Mouse (Mus musculus): ENCODE data around the gene Spata32.
"Not testable (repeated sequence)": the region's sequence is repeated elsewhere in the genome, so short reads cannot be mapped to it uniquely, and the experiment has no call there.

Gene Spata32

DNA sequence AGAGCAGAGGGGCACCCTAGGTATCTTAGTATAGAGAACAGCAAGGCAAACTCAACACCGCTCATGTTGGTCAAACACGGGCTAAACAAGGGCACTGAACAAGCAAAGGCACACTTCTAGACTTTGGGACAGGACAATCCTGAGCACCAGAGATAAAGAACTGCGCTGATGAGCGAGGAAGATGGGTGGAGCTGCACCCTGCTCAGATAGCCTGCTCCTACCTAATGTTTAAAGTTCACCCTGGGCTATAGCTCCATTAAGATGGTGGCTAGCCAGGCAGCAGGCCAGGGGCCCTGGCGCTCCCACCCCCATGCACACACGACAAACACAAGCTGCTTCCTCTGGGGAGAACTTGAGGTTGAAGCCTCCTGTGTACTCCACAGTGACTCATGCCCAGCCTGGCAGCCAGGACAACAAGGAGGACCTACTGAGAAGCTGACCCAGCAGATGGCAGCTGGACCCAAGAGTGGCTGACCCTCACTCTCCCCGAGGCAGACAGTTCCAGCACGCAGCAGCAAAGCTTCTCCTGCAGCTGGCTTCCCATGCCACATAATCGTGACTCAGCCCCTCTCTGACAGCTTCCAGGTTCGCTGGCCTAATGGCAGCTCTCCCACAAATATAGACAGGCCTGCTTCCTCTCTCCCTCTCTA is 28.0 kb upstream of the Spata32 start:
- DNase-seq, result peak in 1 of 2 experiments; percentile 49

DNA sequence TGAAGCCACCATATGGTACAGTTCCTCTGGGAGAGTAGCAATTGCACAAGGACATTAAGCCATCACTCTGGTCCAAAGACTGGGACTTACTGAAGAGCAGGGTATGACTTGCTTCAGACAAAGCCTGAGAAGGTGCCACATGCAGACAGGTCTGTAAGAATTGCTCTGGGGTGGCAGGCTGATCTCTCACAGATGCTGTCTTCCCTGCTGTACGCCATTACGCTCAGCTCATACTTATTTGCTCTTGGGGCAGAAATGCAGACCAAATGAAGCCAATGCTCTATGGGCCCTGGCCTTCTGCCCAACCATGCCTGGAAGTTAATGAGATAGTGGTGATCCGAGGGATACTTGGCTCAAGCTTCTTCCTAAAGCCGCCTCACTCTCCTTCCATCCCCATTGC is 26.6 kb upstream of the Spata32 start:
- no peak for DNase-seq

DNA sequence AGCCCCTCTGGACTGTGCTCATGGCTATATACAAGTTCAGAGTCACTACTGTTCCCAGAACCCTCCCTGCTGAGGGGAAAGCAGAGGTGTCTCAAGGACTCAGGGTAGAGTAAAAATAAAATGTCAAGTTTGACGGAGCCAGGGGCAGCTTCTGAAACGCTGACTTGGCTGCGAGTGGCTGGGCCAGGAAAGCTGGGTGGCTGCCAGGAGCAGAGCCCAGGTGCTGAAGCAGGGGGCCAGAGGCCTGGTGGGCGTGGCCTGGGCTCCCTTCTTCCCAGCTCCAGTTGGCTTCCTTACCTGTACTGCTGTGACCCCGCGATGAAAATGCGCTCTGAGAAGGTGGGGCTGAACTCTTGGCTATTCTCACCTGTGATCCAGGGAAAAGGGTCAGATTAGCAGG is 22.5 kb upstream of the Spata32 start:
- DNase-seq, result peak; percentile 53 to 72

DNA sequence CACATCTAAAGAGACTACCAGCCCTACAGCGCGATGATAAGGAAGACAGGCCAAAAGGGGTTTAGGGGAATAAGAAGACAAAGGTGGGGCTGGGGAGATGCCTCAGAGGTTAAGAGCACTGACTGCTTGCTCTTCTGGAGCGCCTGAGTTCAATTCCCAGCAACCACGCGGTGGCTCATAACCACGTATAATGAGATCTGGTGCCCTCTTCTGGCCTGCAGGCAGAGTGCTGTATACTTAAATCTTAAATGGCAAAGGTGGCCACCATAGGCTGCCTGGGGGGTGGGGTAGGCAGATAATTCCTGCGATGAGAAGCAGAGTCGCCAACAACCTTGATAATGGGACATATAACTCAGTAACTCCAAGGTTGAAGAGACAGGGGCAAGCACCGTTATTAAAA is 19.5 kb upstream of the Spata32 start:
- no peak for DNase-seq

DNA sequence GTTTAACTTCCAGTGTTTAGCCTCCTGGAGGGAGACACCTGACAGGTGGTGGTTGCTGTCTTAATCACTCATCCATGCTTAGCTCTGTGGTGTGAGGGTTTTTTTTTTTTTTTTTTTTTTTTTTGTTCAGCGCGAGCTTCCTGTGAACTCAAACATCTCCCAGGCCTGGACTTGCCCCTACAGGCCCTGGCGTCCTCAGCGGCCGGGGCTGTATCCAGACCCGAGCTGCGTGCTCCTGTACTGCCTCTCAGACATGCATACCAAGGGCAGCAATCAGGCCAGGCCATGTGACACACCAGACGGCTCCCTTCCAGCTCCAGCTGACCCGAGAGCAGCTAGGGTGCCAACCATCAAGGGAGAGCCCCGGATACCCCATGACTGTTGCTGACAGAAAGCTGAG is 18.7 kb upstream of the Spata32 start:
- DNase-seq, result no peak

DNA sequence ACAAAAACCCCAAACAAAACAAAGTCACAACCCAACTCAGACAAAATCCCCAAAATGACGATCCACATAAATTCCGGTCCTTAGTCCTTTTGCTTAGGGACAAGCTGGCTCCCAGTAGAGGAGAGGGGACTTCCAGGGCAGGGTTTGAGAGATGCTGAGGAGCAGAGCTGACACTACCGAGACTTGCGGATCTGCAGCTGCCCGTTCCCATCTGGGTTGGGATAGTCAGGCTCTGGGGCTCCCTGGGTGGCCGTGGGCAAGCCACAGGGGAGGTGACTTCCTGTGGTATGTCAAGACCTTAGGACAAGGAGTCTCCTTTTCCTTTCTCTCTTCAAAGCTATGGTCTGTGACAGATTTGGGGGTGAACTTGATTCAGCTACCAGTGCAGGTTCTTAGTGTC is 18.2 kb upstream of the Spata32 start:
- no peak for DNase-seq

DNA sequence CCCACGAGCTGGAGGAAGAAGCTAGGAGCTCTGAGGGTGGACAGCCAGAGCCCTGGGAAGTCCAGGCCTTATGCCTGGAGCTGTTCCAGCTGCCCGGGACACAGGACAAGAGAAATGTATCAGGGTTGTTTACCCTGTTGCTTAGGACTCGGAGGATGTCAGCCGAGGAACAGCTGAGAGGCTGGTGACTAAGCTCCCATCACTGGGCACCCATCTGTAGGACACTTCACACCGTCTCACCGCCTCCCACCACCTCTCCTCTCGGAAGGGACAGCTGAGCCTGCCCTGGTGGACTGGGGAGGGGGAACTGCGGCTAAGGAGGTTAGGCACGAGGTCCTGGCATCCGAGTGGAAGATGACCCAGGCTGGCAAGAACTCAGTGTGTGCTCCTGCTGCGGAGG is 17.5 kb upstream of the Spata32 start:
- DNase-seq, result peak in 1 of 2 experiments; percentile 47

DNA sequence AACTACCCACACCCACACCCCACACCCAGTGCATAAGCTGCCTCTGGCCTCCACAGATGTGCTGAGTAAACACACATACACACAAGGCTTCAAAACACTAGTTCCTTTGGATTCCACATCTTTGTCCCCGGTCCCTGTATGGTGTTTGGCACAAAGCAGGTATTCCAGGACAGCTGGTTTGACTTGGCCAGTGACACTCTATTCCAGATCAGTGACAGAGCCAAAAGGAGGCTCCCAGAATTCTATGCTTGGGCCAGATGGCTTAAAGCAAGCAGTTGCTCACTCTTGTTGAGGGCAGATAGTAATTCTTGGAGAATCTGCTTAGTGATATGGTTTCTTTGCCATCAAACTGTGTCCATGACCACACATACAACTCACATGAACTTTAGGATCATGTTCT is 16.2 kb upstream of the Spata32 start:
- DNase-seq, result no peak

DNA sequence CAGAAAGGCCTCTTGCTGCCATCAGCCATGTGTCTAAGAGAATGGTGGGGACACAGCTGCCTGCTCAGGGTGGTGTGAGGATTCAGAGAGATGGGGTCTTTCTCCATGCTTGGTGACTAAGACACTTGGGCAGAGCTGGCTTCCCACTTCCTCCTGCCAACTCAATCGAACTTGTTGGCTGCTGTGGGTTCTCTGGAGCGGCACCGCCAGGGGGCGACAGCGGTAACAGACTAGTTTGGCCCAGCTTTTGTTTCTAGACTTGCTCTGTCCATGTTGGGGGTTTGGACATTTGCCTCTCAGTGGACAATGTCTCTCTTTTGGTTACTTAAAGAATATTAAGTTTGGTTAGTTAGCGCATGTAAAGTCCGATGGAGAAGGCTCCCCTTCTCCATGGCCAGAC is 14.7 kb upstream of the Spata32 start:
- peak; percentile 92 to 93 for DNase-seq

DNA sequence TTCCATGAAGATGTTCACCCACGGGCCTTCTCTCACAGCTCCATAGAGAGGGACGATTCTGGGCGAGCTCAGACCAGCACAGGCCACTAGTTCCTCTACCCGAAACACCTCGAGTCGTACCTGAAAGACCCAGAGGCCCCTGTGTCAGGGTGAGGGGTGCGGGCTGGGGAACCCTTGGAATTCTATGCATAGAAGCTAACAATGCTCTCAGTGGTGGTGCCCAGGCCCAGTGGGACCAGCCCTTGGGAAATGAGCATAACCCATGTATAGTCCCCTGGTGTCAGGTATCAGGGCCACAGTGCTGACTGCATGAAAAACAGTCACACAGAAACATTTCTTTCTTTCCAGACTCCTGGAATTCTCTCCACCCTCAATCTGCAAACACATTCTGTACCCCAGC is 13.1 kb upstream of the Spata32 start:
- DNase-seq, result no peak

DNA sequence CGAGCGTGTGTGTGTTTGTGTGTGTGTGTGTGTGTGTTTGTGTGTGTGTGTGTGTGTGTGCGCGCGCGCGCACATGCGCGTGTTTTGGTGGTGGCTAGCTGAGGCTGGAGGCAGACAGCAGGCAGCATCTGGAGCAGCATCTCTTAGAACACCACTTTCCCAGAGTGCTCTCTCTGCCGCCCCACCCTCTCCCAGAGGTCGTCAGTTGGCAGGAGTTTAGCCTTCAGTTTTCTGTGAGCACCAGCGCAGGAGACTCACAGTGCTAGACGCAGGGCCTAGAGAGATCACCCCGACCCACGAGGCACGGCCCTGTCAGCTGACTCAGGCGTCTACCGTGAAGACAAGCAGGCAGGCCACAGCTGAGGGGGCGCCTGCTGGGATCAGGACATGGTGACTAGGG is 12.4 kb upstream of the Spata32 start:
- DNase-seq, result no peak

DNA sequence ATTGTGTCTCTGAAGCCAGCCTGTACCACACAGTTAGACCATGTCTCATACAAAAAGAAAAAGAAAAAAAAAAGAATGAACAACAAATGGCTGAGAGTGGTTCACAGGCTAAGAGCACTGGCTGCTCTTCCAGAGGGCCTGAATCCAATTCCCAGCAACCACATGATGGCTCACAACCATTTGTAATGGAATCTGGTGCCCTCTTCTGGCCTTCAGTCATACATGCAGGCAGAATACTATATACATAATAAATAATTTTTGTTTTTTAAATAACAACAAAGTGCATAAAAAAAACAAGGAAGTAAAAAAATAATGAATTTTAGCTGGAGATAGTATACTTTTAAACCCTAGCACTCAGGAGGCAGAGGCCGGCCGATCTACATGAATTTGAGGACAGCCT is 11.4 kb upstream of the Spata32 start:
- DNase-seq, result no peak

DNA sequence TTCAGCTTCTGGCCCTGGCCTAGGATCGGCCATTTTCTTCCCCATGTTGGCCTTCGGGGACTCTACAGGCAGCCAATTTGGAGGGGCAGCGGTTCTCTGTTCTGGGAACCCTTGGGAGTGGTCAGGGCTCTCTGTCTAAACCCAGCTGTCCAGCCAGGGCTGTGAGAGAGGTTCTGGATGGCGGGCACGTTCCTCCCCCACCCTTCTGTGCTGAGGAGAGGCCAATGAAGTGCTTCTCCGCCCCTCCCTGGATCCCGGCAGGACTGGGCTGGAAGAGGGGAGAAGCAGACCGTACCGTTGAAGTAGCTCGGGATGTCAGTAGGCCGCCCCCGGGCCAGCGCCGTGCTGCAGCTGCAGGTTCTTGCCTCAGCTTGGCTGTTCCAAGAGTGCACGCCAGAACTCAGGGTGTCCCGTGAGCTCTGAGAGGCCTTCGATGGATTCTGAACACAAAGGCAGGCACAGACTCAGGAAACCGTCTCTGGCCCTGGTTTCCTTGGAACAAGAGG is 5.8 kb upstream of the Spata32 start:
- DNase-seq, result no peak

DNA sequence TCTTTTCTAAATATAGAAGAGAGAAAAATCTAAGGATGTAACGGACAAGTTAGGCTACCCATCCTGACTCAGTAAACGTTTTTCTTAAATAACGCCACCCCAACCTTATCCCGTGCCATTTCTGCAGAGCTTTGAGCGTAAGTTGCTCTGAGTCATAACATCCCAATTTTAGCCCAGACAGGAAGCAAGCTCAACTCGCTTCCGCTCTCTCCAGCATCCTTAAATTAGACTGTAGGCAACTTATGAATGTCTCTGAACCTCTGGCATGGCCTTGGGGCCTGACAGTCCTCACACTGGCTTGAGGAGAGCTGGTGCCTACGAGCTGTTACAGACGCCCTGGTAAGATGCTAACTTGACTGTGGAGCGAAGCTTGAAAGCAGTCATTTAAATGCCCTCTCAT is 5.2 kb upstream of the Spata32 start:
- DNase-seq, result no peak

DNA sequence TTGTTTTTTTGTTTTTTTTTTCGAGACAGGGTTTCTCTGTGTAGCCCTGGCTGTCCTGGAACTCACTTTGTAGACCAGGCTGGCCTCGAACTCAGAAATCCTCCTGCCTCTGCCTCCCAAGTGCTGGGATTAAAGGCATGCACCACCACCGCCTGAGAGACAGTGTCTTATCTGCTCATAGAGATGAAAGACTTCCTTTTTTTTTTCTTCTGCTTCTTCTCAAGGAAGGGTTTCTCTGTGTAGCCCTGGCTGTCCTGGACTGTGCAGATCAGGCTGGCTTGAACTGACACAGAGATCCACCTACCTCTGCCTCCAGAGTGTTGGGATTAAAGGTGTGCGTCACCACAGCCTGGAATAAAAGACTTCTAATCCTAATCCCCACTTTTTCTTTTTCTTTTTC is 4.5 kb upstream of the Spata32 start:
- not testable (repeated sequence) for DNase-seq

DNA sequence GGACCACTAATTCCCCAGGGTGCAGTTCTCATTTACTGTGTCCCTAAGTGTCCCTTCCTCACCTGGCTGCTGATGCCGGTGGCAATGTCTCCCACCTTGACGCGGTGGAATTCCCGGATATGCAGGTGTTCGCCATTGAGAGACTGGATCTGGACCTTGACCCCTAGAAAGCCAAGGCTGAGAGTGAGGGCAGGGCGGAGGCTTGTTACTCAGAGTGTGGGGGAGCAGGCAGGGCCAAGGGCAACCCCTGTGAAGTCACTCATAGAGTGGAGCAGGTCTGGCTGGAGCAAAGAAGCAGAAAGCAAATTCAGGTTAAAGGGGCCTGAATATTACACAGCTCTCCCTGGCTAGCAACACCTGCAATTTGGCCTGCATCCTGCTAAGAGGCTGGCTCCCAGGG is 3.2 kb upstream of the Spata32 start:
- peak in 1 of 2 experiments; percentile 33 for DNase-seq

DNA sequence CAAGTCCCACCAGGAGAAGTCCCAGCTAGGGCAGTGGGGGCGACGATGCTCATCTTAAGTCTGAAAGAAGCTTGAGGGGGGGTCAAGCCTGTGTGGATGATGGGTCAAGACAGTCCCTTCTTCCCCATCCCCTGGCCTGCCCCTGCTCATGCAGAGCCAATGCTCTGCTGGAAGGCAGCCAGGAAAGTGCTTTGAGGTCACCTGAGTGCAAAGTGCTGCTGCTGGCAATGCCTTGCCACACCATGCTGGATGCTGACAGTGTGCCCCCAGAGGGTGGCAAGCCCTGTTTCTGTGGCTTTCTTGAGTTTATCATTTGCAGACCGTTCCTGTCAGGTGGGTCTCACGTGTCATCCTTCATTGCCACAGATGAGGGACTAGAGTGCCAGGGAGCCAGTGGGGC is 1.8 kb upstream of the Spata32 start:
- DNase-seq, result peak; percentile 41 to 68

DNA sequence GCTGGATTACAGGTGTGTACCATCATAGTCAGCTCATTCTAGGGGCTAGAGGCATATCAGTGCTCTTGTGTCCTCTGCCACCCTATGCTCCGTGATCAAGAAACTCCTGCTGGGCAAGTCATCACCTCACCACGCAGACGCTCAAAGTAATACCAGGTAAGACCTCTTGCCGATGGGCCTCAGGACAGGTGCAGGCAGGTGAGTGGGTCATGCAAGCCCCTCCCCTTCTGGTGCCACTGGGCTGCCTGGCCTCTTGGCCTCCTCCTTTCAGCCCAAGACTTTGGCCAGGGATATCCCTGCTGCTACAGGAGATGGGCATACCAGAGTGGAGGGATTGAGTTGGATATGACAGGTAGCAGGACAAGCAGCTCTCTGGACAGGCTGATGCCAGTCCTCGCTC is 1.0 kb upstream of the Spata32 start:
- DNase-seq, result no peak

DNA sequence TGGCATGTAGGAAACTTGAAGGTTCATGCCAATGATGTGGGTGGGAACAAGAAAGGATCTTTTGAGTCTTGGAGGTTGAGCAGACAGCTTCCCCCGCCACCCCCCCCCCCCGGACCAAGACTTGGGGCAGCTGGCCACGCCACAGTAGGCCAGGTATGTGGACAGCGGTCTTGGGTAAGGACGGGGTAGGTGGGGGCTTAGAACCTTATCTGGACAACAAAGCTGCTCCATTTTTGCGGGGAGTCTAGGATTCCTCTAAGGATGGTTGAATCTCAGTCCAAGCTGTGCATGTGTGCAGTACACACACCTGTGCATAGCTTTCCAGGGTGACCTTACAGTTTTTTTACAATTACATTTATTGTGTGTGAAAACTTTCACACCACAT is 277 bp upstream of the Spata32 start:
- DNase-seq, result no peak

DNA sequence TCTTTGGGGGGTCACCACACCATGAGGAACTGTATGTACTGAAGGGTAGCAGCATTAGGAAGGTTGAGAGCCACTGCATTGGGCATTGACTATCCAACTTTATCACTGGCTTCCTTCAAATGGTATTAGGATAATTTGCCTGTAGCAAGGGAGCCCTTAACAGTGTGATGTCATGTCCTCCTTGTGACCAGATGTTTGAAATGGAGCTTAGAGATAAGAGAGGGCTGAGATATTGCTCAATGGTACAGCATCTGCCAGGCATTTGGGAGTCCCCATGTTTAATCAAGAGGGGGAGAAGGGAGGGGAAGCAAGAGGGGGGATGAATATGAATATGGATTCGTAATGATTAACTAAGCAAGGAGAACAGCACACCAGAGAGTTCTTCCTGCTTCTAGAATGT is 2.9 kb downstream of the Spata32 start:
- no peak for DNase-seq

DNA sequence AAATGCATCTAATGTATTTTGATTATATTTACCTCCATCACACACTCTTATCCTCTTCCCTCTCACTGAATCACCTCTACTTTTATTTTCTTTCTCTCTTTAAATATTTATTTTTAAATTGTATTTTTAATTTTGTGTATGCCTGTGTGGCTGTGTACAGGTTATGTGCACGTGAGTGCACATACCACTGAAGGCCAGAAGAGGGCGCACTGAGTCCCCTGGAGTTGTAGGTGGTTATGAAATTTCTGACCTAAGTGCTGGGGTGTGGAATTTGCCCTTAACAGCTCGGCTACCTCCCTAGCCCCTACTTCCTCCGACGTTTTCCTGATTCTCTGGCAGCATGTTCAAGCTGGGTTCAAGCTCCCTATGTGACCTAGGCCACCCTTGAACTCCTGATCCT is 4.5 kb downstream of the Spata32 start:
- no peak for DNase-seq

DNA sequence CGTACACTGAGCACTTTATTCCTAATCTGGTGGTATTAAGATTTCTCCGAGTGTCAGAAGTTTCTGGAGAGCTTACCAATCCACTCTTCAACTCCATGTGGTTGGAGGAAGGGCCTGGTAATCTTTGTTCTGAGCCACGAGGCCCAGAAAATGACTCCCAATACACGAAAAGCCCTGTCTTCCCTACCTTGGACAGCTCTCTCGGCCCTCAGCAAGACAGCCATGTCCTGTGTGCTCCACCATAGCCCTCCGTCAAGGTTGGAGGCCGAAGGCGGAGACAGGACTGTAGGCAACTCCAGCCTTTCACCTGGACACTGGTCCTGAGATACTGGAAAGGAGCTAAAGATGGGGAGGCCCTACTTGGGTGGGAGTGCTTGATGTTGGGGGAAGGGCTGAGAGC is 7.9 kb downstream of the Spata32 start:
- peak in 1 of 2 experiments; percentile 35 for DNase-seq

DNA sequence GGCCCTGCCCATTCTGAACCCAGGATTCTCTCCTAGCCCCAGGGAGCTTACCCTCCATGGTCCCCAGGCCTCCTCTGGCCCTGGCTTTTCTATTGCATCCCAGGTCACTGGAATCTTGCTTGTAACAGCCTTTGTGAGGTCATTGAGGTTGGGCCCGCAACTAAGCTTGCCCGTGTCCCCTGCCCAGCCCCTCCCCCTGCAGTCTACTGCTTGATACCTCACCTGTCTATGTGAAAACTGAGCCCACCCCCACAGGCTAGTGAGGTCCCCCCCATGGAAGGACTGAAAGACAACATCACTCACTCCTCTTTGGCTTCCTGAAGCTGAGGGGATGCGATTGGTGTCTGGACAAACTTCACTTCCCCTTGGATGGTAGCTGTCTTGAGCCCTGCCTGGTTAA is 9.8 kb downstream of the Spata32 start, which contains the start of gene 1700023F06Rik:
1700023F06Rik (minus strand) TSS at position 101 of the 400 bp plus-strand sequence.
- DNase-seq, result no peak

DNA sequence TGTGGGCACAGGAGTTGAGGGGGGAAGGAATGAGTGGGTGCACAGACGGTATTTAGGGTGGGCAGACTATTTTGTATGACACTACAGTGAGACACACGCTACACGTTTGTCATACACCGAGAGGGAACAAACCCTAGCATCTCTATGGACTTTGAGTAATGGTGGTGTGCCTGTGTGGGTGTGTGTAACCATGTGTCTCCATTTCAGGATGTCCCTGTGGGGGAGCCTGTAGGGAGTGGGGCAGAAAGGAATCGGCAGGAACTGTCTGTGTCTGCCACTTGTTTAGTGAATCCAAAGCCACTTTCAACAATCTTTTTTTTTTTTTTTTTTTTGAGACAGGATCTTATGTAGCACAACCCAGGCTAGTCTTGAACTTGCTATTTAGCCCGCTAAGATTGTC is 12.0 kb downstream of the Spata32 start:
- DNase-seq, result no peak

DNA sequence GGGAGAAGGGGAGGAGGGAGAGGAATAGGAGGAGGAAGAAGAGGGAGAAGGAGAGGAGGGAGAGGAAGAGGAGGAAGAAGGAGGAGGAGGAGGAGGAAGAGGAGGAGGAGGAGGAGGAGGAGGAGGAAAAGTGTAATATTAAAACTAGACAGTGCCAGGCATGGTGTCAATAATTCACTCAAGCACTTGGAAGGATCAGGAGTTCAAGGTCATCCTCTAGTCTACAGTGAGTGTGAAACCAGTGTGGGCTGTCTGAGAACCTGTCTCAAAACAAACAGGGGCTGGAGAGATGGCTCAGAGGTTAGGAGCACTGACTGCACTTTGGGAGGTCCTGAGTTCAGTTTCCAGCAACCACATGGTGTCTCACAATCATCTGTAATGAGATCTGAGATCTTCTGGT is 15.9 kb downstream of the Spata32 start:
- no peak for DNase-seq
